Mouse (Mus musculus) retina, postnatal 1 day (tissue): ENCODE data around the gene Troap.
"Not testable (repeated sequence)": the region's sequence is repeated elsewhere in the genome, so short reads cannot be mapped to it uniquely, and the experiment has no call there.

Experiments used
- DNase-seq: peaks from one replicate; pipeline ENCODE4 v3.0.0-alpha.2; 2012

Troap gene

DNA sequence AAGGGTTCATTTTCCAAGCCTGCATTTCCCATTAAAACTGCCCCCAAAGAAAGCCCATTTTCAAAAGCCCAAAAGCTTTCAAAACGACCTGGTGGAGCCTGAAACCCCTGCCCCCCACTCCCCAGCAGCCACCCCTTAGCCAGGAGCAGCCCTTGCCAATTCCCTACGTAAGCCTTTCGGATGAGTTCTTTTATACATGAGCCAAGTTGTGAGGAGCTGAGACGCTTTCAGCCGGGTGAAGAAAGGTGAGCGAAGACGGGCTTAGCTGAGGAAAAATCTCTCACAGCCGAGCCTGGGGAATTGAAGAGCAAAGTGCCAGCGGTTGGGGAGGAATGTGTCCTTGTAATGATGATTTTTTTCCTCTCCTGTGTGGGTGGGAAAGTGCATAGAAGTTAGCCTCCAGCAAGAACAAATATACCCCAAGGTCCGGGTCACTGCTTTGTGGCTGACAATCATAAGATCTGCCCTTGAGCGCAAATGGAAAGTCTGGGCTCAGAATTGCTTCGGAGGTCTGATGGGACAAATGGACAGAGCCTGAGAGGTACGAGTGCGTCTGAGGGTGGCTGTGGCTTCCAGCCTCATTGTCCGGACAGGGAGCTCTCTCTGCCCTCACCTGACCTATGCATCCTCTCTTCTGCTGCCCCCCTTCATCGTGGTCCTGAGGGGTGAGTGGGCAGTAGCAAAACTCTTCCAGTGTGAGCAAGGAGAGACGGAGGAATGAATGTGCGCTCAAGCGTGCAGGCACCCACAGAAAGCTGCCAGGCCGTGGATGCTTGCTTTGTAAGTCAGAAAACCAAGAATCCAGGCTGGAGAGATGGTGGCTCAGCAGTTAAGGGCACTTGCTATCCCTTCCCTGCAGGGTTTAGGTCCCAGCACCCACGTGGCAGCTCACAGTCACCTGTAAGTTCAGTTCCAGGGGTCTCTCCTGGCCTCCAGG is 33.2 kb upstream of the Troap start:
- DNase-seq: peak; percentile 26

- DNase-seq: no peak
Measured at GRCm38 (mm10) chr15:99042334-99042733, 32.0 kb upstream of the Troap start.

DNA sequence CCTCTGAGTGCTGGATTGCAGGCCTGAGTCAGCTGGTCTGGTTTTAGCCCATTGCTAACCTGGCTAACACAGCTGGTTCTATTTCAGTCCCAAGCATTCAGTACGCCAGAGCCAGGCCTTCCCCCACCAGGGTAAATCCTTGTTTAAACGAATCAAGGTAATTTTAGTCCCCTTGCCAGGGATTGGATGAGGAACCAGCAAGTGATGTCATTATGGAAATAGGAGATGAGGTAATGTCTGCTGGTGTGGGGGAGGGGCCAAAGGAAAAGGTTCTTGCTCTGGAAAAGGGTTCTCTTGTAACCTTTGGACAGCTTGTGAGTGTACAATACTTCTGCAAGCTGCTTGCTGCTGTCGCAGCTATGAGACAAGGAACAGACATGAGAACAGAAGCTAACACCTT is 29.5 kb upstream of the Troap start:
- peak; percentile 49 for DNase-seq

- not testable (repeated sequence) for DNase-seq
Measured at GRCm38 (mm10) chr15:99045734-99046133, 28.6 kb upstream of the Troap start.

DNA sequence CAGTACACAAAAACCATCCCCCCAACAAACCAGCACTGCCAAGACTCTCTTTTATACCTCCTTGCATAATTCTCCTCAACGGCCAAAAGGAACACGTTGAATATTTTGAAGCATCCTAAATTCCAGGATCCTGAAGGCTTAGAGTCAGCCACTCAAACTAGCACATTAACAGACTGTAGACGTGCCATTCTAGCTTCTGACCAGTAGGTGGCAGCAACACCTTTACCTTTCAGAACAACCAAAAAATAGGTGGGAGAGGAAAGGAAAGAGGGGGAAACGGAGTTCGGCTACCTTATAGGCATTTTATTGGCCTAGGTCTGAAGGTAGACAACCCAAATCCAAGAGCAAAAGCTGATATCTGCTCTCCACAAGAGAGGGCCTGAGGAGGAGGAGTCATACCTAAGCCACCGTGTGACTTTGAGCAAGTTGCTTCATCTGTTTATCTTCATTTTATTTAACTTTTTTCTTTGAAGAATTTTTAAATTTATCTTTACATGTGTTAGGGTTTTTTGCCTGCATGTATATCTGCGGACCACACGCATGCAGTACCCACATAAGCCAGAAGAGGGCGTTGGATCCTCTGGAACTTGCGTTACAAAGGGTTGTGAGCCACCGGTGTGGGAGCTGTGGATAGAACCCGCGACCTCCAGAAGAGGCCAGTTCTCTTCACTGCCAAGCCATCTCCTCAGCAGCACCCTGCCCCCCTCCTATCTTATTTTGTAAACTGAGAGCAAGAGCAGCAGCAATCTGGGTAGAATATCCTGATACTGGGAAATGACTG is 24.7 kb upstream of the Troap start:
- DNase-seq: peak; percentile 82

DNA sequence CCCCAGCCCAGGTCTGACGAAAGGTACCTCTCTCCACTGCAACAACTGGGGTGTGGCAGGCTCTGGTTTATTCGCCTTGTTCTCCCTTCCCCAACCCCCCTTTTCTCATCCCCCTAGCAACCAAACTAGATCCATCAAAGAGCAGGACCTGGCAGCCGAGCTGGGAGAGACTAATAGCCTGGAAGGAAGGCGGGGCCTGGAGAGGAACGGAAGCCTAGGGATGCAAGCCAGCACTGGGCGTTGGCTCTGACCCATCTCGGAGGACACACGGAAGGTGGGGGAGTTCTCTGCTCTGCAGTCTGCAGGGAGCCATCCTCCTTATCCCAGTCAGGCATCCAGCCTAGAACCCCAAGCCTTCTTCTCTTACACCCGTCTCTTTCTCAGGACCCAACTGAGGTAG is 21.0 kb upstream of the Troap start:
- peak; percentile 38 for DNase-seq

- DNase-seq: peak; percentile 35
Measured at GRCm38 (mm10) chr15:99055040-99055439, 19.3 kb upstream of the Troap start, which contains the start of gene Prph. Gene Prph, plus strand, starts transcription at chr15:99055174.

- DNase-seq: peak; percentile 58
Measured at GRCm38 (mm10) chr15:99055511-99055961, 18.8 kb upstream of the Troap start.

DNA sequence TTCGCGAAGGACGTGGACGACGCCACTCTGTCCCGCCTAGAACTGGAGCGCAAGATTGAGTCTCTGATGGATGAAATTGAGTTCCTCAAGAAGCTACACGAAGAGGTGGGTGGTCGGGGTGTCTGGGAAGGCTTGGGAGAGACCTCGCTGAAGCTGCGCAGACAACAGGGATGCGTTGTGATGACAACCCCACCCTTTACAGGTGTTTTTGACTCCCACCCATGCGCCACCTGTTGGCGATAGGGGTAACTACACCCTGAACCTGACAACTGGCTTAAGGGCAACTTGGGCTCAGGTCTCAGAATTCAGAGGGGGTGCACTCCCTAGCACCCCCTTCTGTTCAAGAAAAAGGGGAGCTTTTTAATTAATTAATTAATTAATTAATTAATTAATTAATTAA is 18.0 kb upstream of the Troap start:
- DNase-seq: peak; percentile 52

- DNase-seq: no peak
Measured at GRCm38 (mm10) chr15:99065557-99066165, 8.7 kb upstream of the Troap start.

DNA sequence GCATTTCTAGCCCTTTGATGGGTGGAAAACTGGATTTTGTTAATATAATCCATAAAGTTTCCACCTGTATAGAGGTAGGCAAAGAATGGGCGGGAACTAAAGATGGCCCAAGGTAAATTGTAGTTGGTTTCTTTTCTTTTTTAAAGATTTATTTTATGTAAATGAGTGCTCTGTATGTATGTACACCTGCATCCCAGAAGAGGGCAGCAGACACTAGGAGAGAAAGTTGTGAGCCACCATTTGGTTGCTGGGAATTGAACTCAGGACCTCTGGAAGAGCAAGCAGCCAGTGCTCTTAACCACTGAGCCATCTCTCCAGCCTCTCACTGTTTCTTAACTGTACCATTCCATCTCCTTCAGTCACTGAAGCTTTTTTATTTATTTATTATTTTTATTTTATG is 2.4 kb upstream of the Troap start:
- no peak for DNase-seq

DNA sequence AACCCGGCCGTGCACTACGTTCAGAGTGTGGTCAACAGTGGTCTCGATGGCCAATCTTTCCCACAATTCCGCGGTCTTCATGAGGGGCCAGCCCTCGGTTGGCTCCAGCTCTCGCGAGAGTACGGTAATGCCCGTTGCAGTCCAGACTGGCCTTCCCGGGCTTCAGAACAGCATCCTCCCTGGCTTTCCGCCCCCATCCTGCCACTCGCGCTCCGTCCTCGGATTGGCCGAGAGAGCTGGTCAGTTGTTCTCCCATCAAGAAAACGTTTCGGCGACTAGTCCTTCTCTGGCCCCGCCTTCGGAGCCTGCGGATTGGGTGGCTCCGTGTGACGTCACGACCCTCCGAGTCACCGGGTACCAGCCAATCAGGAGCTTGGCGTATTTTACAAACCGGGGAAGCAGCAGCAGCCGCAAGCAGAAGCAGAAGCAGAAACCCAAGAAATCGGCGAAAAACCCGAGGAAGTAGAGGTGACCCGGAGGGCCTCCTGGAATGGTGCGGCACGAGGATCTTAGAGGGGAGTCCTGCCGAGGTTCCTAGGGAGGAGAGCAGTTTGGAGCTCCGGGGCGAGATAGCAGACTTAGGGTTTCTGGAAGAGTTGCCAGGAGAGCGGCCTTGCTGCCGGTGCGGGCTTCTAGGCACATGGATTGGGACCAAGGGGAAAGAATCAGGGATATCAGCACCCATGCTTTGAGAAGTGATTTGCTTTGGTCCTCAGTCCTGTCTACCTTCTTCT is 392 bp downstream of the Troap start:
- DNase-seq: peak; percentile 99

GRCm38 (mm10) chr15:99076011-99076410 is 1.6 kb downstream of the Troap start:
- DNase-seq: not testable (repeated sequence)

DNA sequence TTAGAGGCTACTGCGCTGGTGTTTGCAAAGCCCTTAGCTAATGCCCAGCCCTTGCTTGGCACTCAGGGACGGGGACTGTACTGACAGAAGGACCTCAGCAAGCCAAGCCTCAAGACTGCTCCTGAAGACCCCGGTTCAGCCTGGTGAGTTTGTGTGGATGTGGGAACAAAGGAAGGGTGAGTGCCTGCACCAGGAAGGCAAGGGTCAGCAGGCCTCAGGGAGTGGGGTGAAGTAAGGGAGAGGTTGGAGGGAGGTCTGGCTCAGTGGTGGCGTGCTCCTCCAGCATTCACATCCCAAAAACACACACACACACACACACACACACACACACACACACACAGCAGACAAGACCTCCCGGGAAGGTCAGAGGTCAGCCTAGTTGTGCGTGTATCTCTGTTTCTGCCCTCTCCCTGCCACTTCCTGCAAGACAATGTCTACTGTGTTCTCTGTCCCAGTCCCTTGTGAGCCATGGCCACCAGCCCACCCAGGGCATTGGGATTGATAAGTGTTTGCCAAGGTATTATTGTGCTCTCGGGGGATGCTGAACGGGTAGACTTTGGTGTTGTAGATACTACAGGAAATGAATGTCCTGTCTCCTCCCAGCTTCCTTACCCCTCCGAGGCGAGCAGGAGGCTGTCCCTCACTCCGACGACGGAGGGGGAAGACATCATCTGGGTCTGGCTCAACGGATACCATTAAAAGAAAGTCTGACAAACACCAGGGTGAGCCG is 4.0 kb downstream of the Troap start:
- DNase-seq: no peak

GRCm38 (mm10) chr15:99079804-99080203 is 5.4 kb downstream of the Troap start:
- no peak for DNase-seq

DNA sequence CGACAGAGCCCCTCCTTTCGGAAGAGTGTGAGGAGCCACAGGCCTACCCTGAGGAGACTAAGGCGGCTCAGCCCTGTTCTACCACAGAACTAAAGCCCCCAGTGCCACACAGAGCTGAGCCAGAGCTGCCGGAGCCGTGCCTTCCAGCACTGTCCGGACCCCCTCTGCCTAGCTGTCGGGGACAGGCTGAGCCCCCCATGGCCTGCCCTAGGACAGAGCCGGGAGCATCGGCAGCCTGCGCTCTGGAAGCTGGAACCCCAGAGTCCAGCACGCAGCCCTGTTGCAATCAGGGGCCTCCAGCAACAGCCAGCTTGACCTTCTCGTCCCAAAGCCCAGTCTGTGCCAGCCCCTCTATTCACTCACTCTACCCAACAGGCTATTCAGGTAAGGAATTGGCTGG is 7.9 kb downstream of the Troap start:
- DNase-seq: no peak

GRCm38 (mm10) chr15:99082840-99083239 is 8.5 kb downstream of the Troap start:
- DNase-seq: no peak

- DNase-seq: peak; percentile 70
Measured at GRCm38 (mm10) chr15:99083258-99083657, 8.9 kb downstream of the Troap start.

DNA sequence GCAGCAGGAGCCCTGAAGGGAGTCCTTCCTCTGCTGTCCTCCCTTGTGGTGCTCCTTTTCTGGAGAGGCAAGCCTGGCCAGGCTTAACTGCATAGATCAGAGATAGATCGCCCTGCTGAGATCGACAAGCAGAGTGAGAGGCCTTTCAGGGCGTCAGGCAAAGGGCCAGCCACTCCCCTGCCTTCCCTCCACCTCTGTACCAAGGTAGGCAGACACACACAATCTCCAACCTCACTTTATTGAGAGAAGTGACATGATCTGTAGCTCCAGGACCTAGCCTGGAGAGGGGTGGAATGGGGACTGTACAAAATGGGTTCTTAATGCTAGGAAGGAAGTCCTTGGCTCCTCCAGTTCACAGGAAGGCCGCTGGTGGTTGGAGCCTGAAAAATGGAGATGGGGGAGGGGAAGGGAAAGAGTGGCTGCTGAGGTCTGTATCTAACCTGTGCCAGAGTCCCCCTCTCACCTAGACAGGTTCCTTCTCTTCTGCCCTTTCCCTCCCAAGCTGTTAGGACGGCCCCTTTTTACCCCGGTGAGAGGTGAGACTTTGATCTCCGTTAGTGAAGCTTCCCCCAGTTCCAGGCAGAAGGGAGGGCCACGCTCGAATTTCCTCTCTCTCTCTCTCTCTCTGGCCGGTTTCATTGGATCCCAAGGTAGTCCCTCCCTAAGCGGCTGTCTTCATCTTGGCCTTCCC is 9.6 kb downstream of the Troap start:
- DNase-seq: no peak

DNA sequence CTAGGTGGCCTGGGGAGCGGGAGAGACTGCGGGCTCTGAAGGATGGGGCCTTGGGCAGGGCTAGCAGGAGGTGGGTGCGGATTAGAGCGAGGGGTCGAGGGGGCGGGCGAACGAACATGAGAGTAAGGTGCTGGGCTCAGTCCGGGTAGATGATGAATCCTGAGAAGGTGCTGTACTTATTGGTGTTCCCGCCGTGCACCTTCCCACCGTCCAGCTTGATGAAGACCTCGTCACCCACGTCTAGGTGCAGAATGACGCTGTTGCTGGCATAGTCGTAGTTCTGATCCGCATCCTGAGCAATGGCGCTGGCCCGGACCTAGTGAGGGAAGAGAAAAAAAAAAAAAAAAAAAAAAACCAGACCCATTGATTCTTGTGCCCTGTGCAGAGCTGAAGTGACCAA is 10.2 kb downstream of the Troap start:
- DNase-seq: no peak

- DNase-seq: no peak
Measured at GRCm38 (mm10) chr15:99085997-99086396, 11.6 kb downstream of the Troap start.
